Mouse (Mus musculus): ENCODE measurements around the gene Tex46. TPM values are rescaled to one million over a fixed set of nuclear protein-coding genes. Genes with fewer than 3 reads are reported as not detected.

Tex46 gene
- total RNA-seq, 1 experiment: not detected

- H3K9me3 ChIP-seq (ENCODE audit: control insufficient read depth, insufficient read depth, low read depth, low read length): no peaks in the 10 kb centered on the region
- H3K36me3 ChIP-seq (ENCODE audit: control insufficient read depth, insufficient read depth, low read length, poor library complexity, severe bottlenecking): no peaks in the 10 kb centered on the region
- peaks cover 0 to 2% of the 10 kb centered on the region in 2 experiments; a peak in 1 of 4 replicates for H3K4me1 ChIP-seq (ENCODE audit: control insufficient read depth in 2 of 2, insufficient read depth in 2 of 2, low read length in 2 of 2, poor library complexity in 1 of 2)
- H3K9ac ChIP-seq (ENCODE audit: insufficient read depth, low read depth, low read length, poor library complexity, severe bottlenecking): no peak overlapping the region
- in situ Hi-C loops (cut with MboI; ENCODE audit: low sequenced_read_pairs in 2 of 2, unreplicated experiment in 2 of 2): loop anchor here (10.0 to 25.0 kb wide), 2 partner anchors 225 to 413 kb away; no protein-coding TSS in a partner anchor
- H3K27ac ChIP-seq (ENCODE audit: insufficient read depth, low read depth, low read length, poor library complexity, severe bottlenecking): no peak overlapping the region
- DNase-seq (ENCODE audit: low read depth, low spot score): no peak
- TF ChIP-seq CHD2 (IDR thresholded peaks at IDR 0.05; ENCODE audit: low read depth, low read length): no peak
- no peak overlapping the region for H3K4me3 ChIP-seq (ENCODE audit: insufficient read depth in 1 of 2, low read depth in 1 of 2, low read length in 2 of 2, poor library complexity in 1 of 2, severe bottlenecking in 1 of 2)
These were observed 39.4 kb downstream of the Tex46 start for GRCm38 (mm10) chr4:136649480-136650196.

GRCm38 (mm10) chr4:136650261-136650660 lies 40.0 kb downstream of the Tex46 start:
- peaks cover 0 to 2% of the 10 kb centered on the region in 2 experiments; a peak in 1 of 4 replicates for H3K4me1 ChIP-seq (ENCODE audit: control insufficient read depth in 2 of 2, insufficient read depth in 2 of 2, low read length in 2 of 2, poor library complexity in 1 of 2)
- H3K4me3 ChIP-seq (ENCODE audit: insufficient read depth in 1 of 2, low read depth in 1 of 2, low read length in 2 of 2, poor library complexity in 1 of 2, severe bottlenecking in 1 of 2): no peak overlapping the region
- in situ Hi-C loops (cut with MboI; ENCODE audit: low sequenced_read_pairs in 2 of 2, unreplicated experiment in 2 of 2): loop anchor here (10.0 to 25.0 kb wide), 2 partner anchors 225 to 412 kb away; no protein-coding TSS in a partner anchor
- TF ChIP-seq ZNF384 (IDR thresholded peaks at IDR 0.05; ENCODE audit: low read depth, low read length): no peak
- TF ChIP-seq MAFK (IDR thresholded peaks at IDR 0.05; ENCODE audit: insufficient read depth, low read depth, low read length): no peak
- TF ChIP-seq CHD2 (IDR thresholded peaks at IDR 0.05; ENCODE audit: low read depth, low read length): no peak
- no peak for TF ChIP-seq ZC3H11A (IDR thresholded peaks at IDR 0.05; ENCODE audit: borderline replicate concordance, low read depth, low read length)
- TF ChIP-seq HCFC1 (IDR thresholded peaks at IDR 0.05; ENCODE audit: borderline replicate concordance, insufficient read depth, low read length): no peak
- H3K27ac ChIP-seq (ENCODE audit: insufficient read depth, low read depth, low read length, poor library complexity, severe bottlenecking): no peak overlapping the region
- no peaks in the 10 kb centered on the region for H3K36me3 ChIP-seq (ENCODE audit: control insufficient read depth, insufficient read depth, low read length, poor library complexity, severe bottlenecking)
- no peaks in the 10 kb centered on the region for H3K9me3 ChIP-seq (ENCODE audit: control insufficient read depth, insufficient read depth, low read depth, low read length)
- no peak overlapping the region for H3K9ac ChIP-seq (ENCODE audit: insufficient read depth, low read depth, low read length, poor library complexity, severe bottlenecking)
- no peak for DNase-seq (ENCODE audit: low read depth, low spot score)

- Histone ChIP-seq H3K9me3 (ENCODE audit: control insufficient read depth, insufficient read depth, low read depth, low read length) (no peaks in the 10 kb centered on the region), H3K9ac (ENCODE audit: insufficient read depth, low read depth, low read length, poor library complexity, severe bottlenecking) (no peak overlapping the region), H3K36me3 (ENCODE audit: control insufficient read depth, insufficient read depth, low read length, poor library complexity, severe bottlenecking) (no peaks in the 10 kb centered on the region), H3K4me3 (ENCODE audit: insufficient read depth in 1 of 2, low read depth in 1 of 2, low read length in 2 of 2, poor library complexity in 1 of 2, severe bottlenecking in 1 of 2) (no peak overlapping the region), H3K27ac (ENCODE audit: insufficient read depth, low read depth, low read length, poor library complexity, severe bottlenecking) (no peak overlapping the region), H3K4me1 (ENCODE audit: control insufficient read depth in 2 of 2, insufficient read depth in 2 of 2, low read length in 2 of 2, poor library complexity in 1 of 2) (peaks cover 0 to 2% of the 10 kb centered on the region in 2 experiments; a peak in 1 of 4 replicates)
- TF ChIP-seq ZNF384 (IDR thresholded peaks at IDR 0.05; ENCODE audit: low read depth, low read length): no peak
- no peak for TF ChIP-seq CHD2 (IDR thresholded peaks at IDR 0.05; ENCODE audit: low read depth, low read length)
- no peak for TF ChIP-seq MAFK (IDR thresholded peaks at IDR 0.05; ENCODE audit: insufficient read depth, low read depth, low read length)
- peak; percentile 56; the same call in 1 of the 2 replicates for TF ChIP-seq ZC3H11A (IDR thresholded peaks at IDR 0.05; ENCODE audit: borderline replicate concordance, low read depth, low read length)
- in situ Hi-C loops (cut with MboI; ENCODE audit: low sequenced_read_pairs in 2 of 2, unreplicated experiment in 2 of 2): loop anchor here (10.0 to 25.0 kb wide), 2 partner anchors 223 to 411 kb away; no protein-coding TSS in a partner anchor
- DNase-seq (ENCODE audit: low read depth, low spot score): no peak
These were observed 41.1 kb downstream of the Tex46 start for GRCm38 (mm10) chr4:136651357-136651811.

GRCm38 (mm10) chr4:136651882-136652527 lies 41.8 kb downstream of the Tex46 start:
- peaks cover 0 to 2% of the 10 kb centered on the region in 2 experiments; a peak in 1 of 4 replicates for H3K4me1 ChIP-seq (ENCODE audit: control insufficient read depth in 2 of 2, insufficient read depth in 2 of 2, low read length in 2 of 2, poor library complexity in 1 of 2)
- no peak for DNase-seq (ENCODE audit: low read depth, low spot score)

More at GRCm38 (mm10) chr4:136651882-136652527, 41.8 kb downstream of the Tex46 start:
- TF ChIP-seq ZNF384 (IDR thresholded peaks at IDR 0.05; ENCODE audit: low read depth, low read length) (no peak), MAFK (IDR thresholded peaks at IDR 0.05; ENCODE audit: insufficient read depth, low read depth, low read length) (no peak), HCFC1 (IDR thresholded peaks at IDR 0.05; ENCODE audit: borderline replicate concordance, insufficient read depth, low read length) (no peak), CHD2 (IDR thresholded peaks at IDR 0.05; ENCODE audit: low read depth, low read length) (no peak), ZC3H11A (IDR thresholded peaks at IDR 0.05; ENCODE audit: borderline replicate concordance, low read depth, low read length) (no peak)
- no peak overlapping the region for H3K4me3 ChIP-seq (ENCODE audit: insufficient read depth in 1 of 2, low read depth in 1 of 2, low read length in 2 of 2, poor library complexity in 1 of 2, severe bottlenecking in 1 of 2)
- no peaks in the 10 kb centered on the region for H3K9me3 ChIP-seq (ENCODE audit: control insufficient read depth, insufficient read depth, low read depth, low read length)
- H3K36me3 ChIP-seq (ENCODE audit: control insufficient read depth, insufficient read depth, low read length, poor library complexity, severe bottlenecking): peaks cover under 1% of the 10 kb centered on the region; the same call in 1 of the 2 replicates
- no peak overlapping the region for H3K27ac ChIP-seq (ENCODE audit: insufficient read depth, low read depth, low read length, poor library complexity, severe bottlenecking)
- in situ Hi-C loops (cut with MboI; ENCODE audit: low sequenced_read_pairs in 2 of 2, unreplicated experiment in 2 of 2): loop anchor here (10.0 to 25.0 kb wide), 2 partner anchors 223 to 410 kb away; no protein-coding TSS in a partner anchor
- no peak overlapping the region for H3K9ac ChIP-seq (ENCODE audit: insufficient read depth, low read depth, low read length, poor library complexity, severe bottlenecking)

Data from ES-E14 (cell line).